Comparison of ENCODE assay signal across 18 mouse cellular contexts in the genomic region with DNA sequence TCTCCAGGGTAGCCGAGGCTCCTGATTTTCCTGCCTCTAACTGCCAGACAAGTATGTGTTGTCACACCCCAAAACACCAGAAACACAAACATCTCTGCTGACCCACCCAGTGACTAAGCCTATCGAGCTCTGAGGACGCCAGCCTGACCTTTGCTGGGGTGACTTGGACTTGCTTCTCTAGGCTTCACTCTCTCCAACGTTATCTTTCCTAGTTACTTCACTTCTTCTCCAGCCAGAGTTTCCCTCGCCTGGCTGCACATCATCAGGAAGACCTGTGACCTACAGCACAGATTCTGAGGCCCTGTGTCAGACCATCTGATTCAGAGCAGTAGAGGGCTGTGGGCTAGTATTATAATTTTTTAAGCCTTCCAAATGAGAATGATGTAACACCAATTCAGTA. TPM values are rescaled to one million over a fixed set of nuclear protein-coding genes. Genes with fewer than 3 reads are reported as not detected.
A peak's percentile ranks its signal among the peaks of the same experiment; 100 is the strongest.
DNase-seq lines count a peak whose midpoint lies in the region; ATAC-seq and TF ChIP-seq lines count a peak whose summit lies in the region.
"Had no signal": no experiment of that assay in that cellular context is flagged by ENCODE, and none has a peak within 500 bp of the region (broad histone marks: within the 10 kb centered on the region; RNA-seq: fewer than 3 reads in every experiment).

No protein-coding gene starts in this region.

- H3K27ac ChIP-seq in liver, adult 2 months (replicated peaks; ENCODE audit: insufficient read depth, low read depth, low read length) = no peak overlapping the region
- no peak overlapping the region for H3K27ac ChIP-seq in liver, embryonic 12.5 days
- peak overlapping the region; percentile 5; the same call in 1 of the 2 replicates for H3K27ac ChIP-seq in heart, embryonic 10.5 days
- H3K27ac ChIP-seq in intestine, postnatal 0 days (ENCODE audit: low read depth, low read length) = no peak overlapping the region
- H3K27ac ChIP-seq: embryonic facial prominence, embryonic 15.5 days; hindbrain, postnatal 0 days; left cerebral cortex, adult 2 months; liver, embryonic 15.5 days; midbrain, embryonic 12.5 days; neural tube, embryonic 13.5 days had no signal

- H3K36me3 ChIP-seq in liver, adult 2 months (ENCODE audit: control insufficient read depth, insufficient read depth, low read length) = peaks cover 24% of the 10 kb centered on the region
- peaks cover 4% of the 10 kb centered on the region; the same call in 1 of the 2 replicates for H3K36me3 ChIP-seq in liver, embryonic 12.5 days
- H3K36me3 ChIP-seq in heart, embryonic 10.5 days = peaks cover 25% of the 10 kb centered on the region
- H3K36me3 ChIP-seq in intestine, postnatal 0 days (ENCODE audit: control insufficient read depth, insufficient read depth) = peaks cover 37% of the 10 kb centered on the region; the same call in 1 of the 2 replicates
- H3K36me3 ChIP-seq: midbrain, embryonic 12.5 days had no signal

- no peak for ATAC-seq in liver, embryonic 12.5 days
- peak; percentile 55 for ATAC-seq in intestine, postnatal 0 days
- ATAC-seq: hindbrain, postnatal 0 days had no signal

- no peak overlapping the region for H3K4me2 ChIP-seq in liver, embryonic 12.5 days
- H3K4me2 ChIP-seq in intestine, postnatal 0 days (replicated peaks; ENCODE audit: low read depth) = no peak overlapping the region
- H3K4me2 ChIP-seq: embryonic facial prominence, embryonic 15.5 days; liver, embryonic 15.5 days; midbrain, embryonic 12.5 days; neural tube, embryonic 13.5 days had no signal

- no peak for TF ChIP-seq CTCF in liver, adult 2 months (IDR thresholded peaks at IDR 0.05; ENCODE audit: low read depth, low read length)
- TF ChIP-seq CTCF in intestine, postnatal 0 days (IDR thresholded peaks at IDR 0.05; ENCODE audit: low read depth) = no peak

- no peaks in the 10 kb centered on the region for H3K9me3 ChIP-seq in liver, embryonic 12.5 days (replicated peaks)
- H3K9me3 ChIP-seq in heart, embryonic 10.5 days = no peaks in the 10 kb centered on the region
- no peaks in the 10 kb centered on the region for H3K9me3 ChIP-seq in intestine, postnatal 0 days (ENCODE audit: control insufficient read depth)
- H3K9me3 ChIP-seq: embryonic facial prominence, embryonic 15.5 days; liver, embryonic 15.5 days; midbrain, embryonic 12.5 days; neural tube, embryonic 13.5 days had no signal

- TF ChIP-seq POLR2A in liver, adult 2 months (IDR thresholded peaks at IDR 0.05; ENCODE audit: extremely low read depth, insufficient read depth, low read length) = no peak

- H3K9ac ChIP-seq in liver, adult 2 months (ENCODE audit: low read depth, low read length) = no peak overlapping the region
- no peak overlapping the region for H3K9ac ChIP-seq in liver, embryonic 12.5 days
- H3K9ac ChIP-seq in intestine, postnatal 0 days (ENCODE audit: low read depth, low read length) = no peak overlapping the region
- H3K9ac ChIP-seq: embryonic facial prominence, embryonic 15.5 days; liver, embryonic 15.5 days; midbrain, embryonic 12.5 days; neural tube, embryonic 13.5 days had no signal

- no peaks in the 10 kb centered on the region for H3K27me3 ChIP-seq in liver, adult 2 months (ENCODE audit: control insufficient read depth, insufficient read depth, low read length)
- H3K27me3 ChIP-seq in liver, embryonic 12.5 days (replicated peaks) = no peaks in the 10 kb centered on the region
- H3K27me3 ChIP-seq in heart, embryonic 10.5 days (ENCODE audit: insufficient read depth, poor library complexity, severe bottlenecking) = no peaks in the 10 kb centered on the region
- no peaks in the 10 kb centered on the region for H3K27me3 ChIP-seq in intestine, postnatal 0 days (replicated peaks; ENCODE audit: control insufficient read depth, insufficient read depth, low read length)
- H3K27me3 ChIP-seq: embryonic facial prominence, embryonic 15.5 days; liver, embryonic 15.5 days; midbrain, embryonic 12.5 days; neural tube, embryonic 13.5 days had no signal

- no peak overlapping the region for H3K4me3 ChIP-seq in liver, adult 2 months (ENCODE audit: insufficient read depth, low read depth, low read length)
- H3K4me3 ChIP-seq in liver, embryonic 12.5 days = no peak overlapping the region
- H3K4me3 ChIP-seq in heart, embryonic 10.5 days = no peak overlapping the region
- H3K4me3 ChIP-seq in intestine, postnatal 0 days (ENCODE audit: low read depth, low read length) = no peak overlapping the region
- H3K4me3 ChIP-seq: embryonic facial prominence, embryonic 15.5 days; left cerebral cortex, adult 2 months; liver, embryonic 15.5 days; midbrain, embryonic 12.5 days; neural tube, embryonic 13.5 days had no signal

- intact Hi-C loops in left cerebral cortex, postnatal 4 days (cut with DNase I) = no loop called here

- DNase-seq in liver, adult 2 months (ENCODE audit: extremely low read depth, low read depth, low spot score) = peak; percentile 65
- DNase-seq in adrenal gland, postnatal 25 days = peak; percentile 23
- DNase-seq in heart, embryonic 10.5 days (ENCODE audit: low spot score) = no peak
- DNase-seq in retina, postnatal 1 day = no peak
- DNase-seq in left cerebral cortex, postnatal 4 days = no peak
- DNase-seq in layer of hippocampus, adult 8-10 months (ENCODE audit: low spot score in 2 of 2) = no peak
- DNase-seq: cerebellum, postnatal 36 days; kidney, postnatal 14 days; right cerebral cortex, postnatal 14 days had no signal

- no peaks in the 10 kb centered on the region for H3K79me2 ChIP-seq in liver, adult 2 months (ENCODE audit: control insufficient read depth, insufficient read depth, low read length)

- H3K4me1 ChIP-seq in liver, adult 2 months (ENCODE audit: control insufficient read depth, insufficient read depth, low read length) = no peaks in the 10 kb centered on the region
- H3K4me1 ChIP-seq in liver, embryonic 12.5 days = no peaks in the 10 kb centered on the region
- peaks cover 48% of the 10 kb centered on the region for H3K4me1 ChIP-seq in heart, embryonic 10.5 days
- H3K4me1 ChIP-seq in intestine, postnatal 0 days (replicated peaks; ENCODE audit: control insufficient read depth, insufficient read depth, low read length) = no peaks in the 10 kb centered on the region
- H3K4me1 ChIP-seq: liver, embryonic 15.5 days; midbrain, embryonic 12.5 days; neural tube, embryonic 13.5 days had no signal

- WGBS in liver, adult 2 months = 42% methylated on average over 5 of the region's 5 CpGs
- WGBS in liver, embryonic 12.5 days (ENCODE audit: insufficient replicate concordance) = 42% methylated on average over 5 of the region's 5 CpGs
- WGBS in heart, embryonic 10.5 days = 16% methylated on average over 5 of the region's 5 CpGs
- WGBS in intestine, postnatal 0 days = 36% methylated on average over 5 of the region's 5 CpGs

RNA-seq across cellular contexts. Expression of a gene that starts 19.0 kb away (rescaled TPM):
- 118 and 169 TPM in 2 replicates for total RNA-seq in liver, adult 2 months (2014; rRNA removed)
- 43.3 and 43.7 TPM in 2 replicates for polyA plus RNA-seq in liver, adult 2 months (2012; rRNA removed)
- 24.1 and 26.3 TPM in 2 replicates for polyA plus RNA-seq in liver, embryonic 12.5 days (2016; fragmentation: Nextera tagmentation; extraction: Ambion mirVana)
- total RNA-seq in adrenal gland, postnatal 25 days (2021) = 73.1 and 77.1 TPM in 2 replicates
- polyA plus RNA-seq in heart, embryonic 10.5 days (2016; fragmentation: Nextera tagmentation; extraction: Ambion mirVana) = 99.8 and 135 TPM in 2 replicates
- polyA plus RNA-seq in intestine, postnatal 0 days (2015; fragmentation: Nextera tagmentation; extraction: Ambion mirVana) = 298 and 303 TPM in 2 replicates
- total RNA-seq in left cerebral cortex, postnatal 4 days (2021) = 10 to 100 TPM; 46.0 to 48.8 TPM
- total RNA-seq in layer of hippocampus, adult 8-10 months (2022) = 10 to 100 TPM; 33.8 to 41.4 (median 35.8) TPM

RNA-seq across cellular contexts. Expression of a gene that starts 37.9 kb away (rescaled TPM):
- total RNA-seq in liver, adult 2 months (2014; rRNA removed) = not detected in 2 replicates
- polyA plus RNA-seq in liver, adult 2 months (2012; rRNA removed) = 14.5 and 16.3 TPM in 2 replicates
- polyA plus RNA-seq in liver, embryonic 12.5 days (2016; fragmentation: Nextera tagmentation; extraction: Ambion mirVana) = not detected in 2 replicates
- total RNA-seq in adrenal gland, postnatal 25 days (2021) = 10.4 TPM in 1 of 2 replicates, not detected in the other
- polyA plus RNA-seq in heart, embryonic 10.5 days (2016; fragmentation: Nextera tagmentation; extraction: Ambion mirVana) = not detected in 2 replicates
- not detected in 2 replicates for polyA plus RNA-seq in intestine, postnatal 0 days (2015; fragmentation: Nextera tagmentation; extraction: Ambion mirVana)
- total RNA-seq in left cerebral cortex, postnatal 4 days (2021) = not detected
- 1 to 10 TPM in 1 of 4 experiments, not detected in 3; 10.0 TPM for total RNA-seq in layer of hippocampus, adult 8-10 months (2022)
- total RNA-seq: hindbrain, postnatal 0 days; left cerebral cortex, adult 2 months had no signal
- polyA plus RNA-seq: frontal cortex, adult 2 months; hindbrain, postnatal 0 days; liver, embryonic 15.5 days; midbrain, embryonic 12.5 days; neural tube, embryonic 13.5 days had no signal

Comparison
In these comparisons a context has a peak if more than half of its experiments do, and no peak if none do; other contexts are left out.
1. DNase-seq: peak in liver, adult 2 months (single experiment) and adrenal gland, postnatal 25 days (single experiment); none in heart, embryonic 10.5 days (single experiment), retina, postnatal 1 day (single experiment), left cerebral cortex, postnatal 4 days (single experiment) and layer of hippocampus, adult 8-10 months (0 of 2).